Mouse (Mus musculus): Measurements from ENCODE around the gene Ptgis.

Gene Ptgis

GRCm38 (mm10) chr2:167263040-167263810 lies 22.8 kb upstream of the Ptgis start:
- no peak for DNase-seq (ENCODE audit: low spot score in 2 of 2)

GRCm38 (mm10) chr2:167262433-167262832 lies 22.0 kb upstream of the Ptgis start:
- DNase-seq (ENCODE audit: low spot score in 2 of 2), result no peak

- DNase-seq (ENCODE audit: low spot score in 2 of 2), result no peak
These were observed 20.7 kb upstream of the Ptgis start for GRCm38 (mm10) chr2:167261106-167261505.

GRCm38 (mm10) chr2:167257790-167258189 lies 17.4 kb upstream of the Ptgis start:
- DNase-seq (ENCODE audit: low spot score in 2 of 2), result no peak

GRCm38 (mm10) chr2:167254808-167255207 lies 14.4 kb upstream of the Ptgis start:
- DNase-seq (ENCODE audit: low spot score in 2 of 2), result no peak

- no peak for DNase-seq (ENCODE audit: low spot score in 2 of 2)
These were observed 13.8 kb upstream of the Ptgis start for GRCm38 (mm10) chr2:167254185-167254584.

GRCm38 (mm10) chr2:167253476-167253875 lies 13.1 kb upstream of the Ptgis start:
- no peak for DNase-seq (ENCODE audit: low spot score in 2 of 2)

GRCm38 (mm10) chr2:167252057-167252687 lies 11.8 kb upstream of the Ptgis start:
- DNase-seq (ENCODE audit: low spot score in 2 of 2), result no peak

GRCm38 (mm10) chr2:167250736-167251337 lies 10.4 kb upstream of the Ptgis start:
- DNase-seq (ENCODE audit: low spot score in 2 of 2), result no peak

GRCm38 (mm10) chr2:167250003-167250735 lies 9.8 kb upstream of the Ptgis start:
- no peak for DNase-seq (ENCODE audit: low spot score in 2 of 2)

GRCm38 (mm10) chr2:167249591-167249990 lies 9.2 kb upstream of the Ptgis start:
- DNase-seq (ENCODE audit: low spot score in 2 of 2), result no peak

GRCm38 (mm10) chr2:167247823-167248222 lies 7.4 kb upstream of the Ptgis start:
- DNase-seq (ENCODE audit: low spot score in 2 of 2), result no peak

GRCm38 (mm10) chr2:167246704-167247103 lies 6.3 kb upstream of the Ptgis start:
- no peak for DNase-seq (ENCODE audit: low spot score in 2 of 2)

- DNase-seq (ENCODE audit: low spot score in 2 of 2), result no peak
These were observed 4.5 kb upstream of the Ptgis start for GRCm38 (mm10) chr2:167244892-167245291.

- no peak for DNase-seq (ENCODE audit: low spot score in 2 of 2)
These were observed 3.6 kb upstream of the Ptgis start for GRCm38 (mm10) chr2:167243831-167244563.

GRCm38 (mm10) chr2:167239262-167239661 lies 1.1 kb downstream of the Ptgis start:
- DNase-seq (ENCODE audit: low spot score in 2 of 2), result no peak

GRCm38 (mm10) chr2:167237224-167237623 lies 3.2 kb downstream of the Ptgis start:
- DNase-seq (ENCODE audit: low spot score in 2 of 2), result no peak

- DNase-seq (ENCODE audit: low spot score in 2 of 2), result no peak
These were observed 4.2 kb downstream of the Ptgis start for GRCm38 (mm10) chr2:167236174-167236573.

GRCm38 (mm10) chr2:167235338-167236018 lies 4.9 kb downstream of the Ptgis start:
- no peak for DNase-seq (ENCODE audit: low spot score in 2 of 2)

- no peak for DNase-seq (ENCODE audit: low spot score in 2 of 2)
These were observed 6.6 kb downstream of the Ptgis start for GRCm38 (mm10) chr2:167233771-167234170.

- no peak for DNase-seq (ENCODE audit: low spot score in 2 of 2)
These were observed 7.4 kb downstream of the Ptgis start for GRCm38 (mm10) chr2:167233009-167233335.

All from left cerebral cortex, adult 9 months (tissue).